Mouse (Mus musculus): Measurements from ENCODE around the gene Mllt6.
"Not testable (repeated sequence)": the region's sequence is repeated elsewhere in the genome, so short reads cannot be mapped to it uniquely, and the experiment has no call there.

Mllt6 gene

DNA sequence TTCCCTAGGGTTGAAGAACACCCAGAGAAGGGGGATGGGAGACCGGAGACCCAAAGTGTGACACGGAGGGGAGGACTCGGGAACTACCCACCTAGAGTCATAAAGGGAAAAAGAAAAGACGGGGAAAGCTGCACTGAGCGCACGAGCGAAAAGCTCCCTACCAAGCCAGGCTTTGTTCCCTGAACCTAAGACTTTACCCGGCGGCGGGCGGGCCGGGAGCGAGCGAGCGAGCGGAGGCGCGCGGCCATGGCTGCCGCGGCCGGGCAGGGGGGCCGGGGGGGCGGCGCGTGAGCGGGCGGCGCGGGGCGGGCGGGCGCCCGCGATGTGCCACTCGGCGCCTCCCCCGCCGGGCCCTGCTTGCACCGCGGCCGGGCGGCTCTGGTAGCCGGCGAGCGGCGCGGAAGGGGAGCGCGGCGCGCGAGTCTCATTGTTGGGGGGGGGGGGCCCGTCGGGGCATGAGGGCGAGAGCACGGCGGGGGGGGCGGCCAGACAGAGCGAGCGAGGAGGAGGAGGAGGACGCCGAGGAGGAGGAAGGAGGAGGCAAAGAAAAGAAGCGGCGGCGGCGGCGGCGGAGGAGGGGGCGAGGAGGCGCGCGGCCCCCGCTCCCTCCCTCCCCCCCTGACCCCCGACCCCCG, at the start of gene Mllt6:
Gene Mllt6, plus strand, starts transcription at position 522 of the 635 bp plus-strand sequence.
- DNase-seq (ENCODE audit: low read depth): no peak

DNA sequence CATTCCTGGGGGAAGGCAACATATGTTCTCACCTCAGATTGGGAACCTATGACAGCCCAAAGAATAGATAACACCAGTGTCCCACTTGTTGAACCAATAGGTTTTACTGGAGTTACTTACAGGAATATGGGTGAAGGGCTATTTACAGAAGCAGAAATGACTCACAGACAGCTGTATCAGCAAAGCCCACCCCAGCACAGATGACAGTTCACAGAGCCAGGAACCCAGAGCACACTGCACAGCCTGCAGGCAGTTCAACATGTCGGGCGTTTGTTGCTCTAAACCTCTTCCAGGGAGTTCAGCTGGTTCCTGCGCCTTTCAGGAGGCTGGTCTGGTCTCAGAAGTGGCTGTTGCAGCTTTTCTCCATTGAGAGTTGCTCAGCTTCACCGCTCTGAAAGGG, 47.9 kb upstream of the Mllt6 start:
- no peak for DNase-seq (ENCODE audit: low read depth)

DNA sequence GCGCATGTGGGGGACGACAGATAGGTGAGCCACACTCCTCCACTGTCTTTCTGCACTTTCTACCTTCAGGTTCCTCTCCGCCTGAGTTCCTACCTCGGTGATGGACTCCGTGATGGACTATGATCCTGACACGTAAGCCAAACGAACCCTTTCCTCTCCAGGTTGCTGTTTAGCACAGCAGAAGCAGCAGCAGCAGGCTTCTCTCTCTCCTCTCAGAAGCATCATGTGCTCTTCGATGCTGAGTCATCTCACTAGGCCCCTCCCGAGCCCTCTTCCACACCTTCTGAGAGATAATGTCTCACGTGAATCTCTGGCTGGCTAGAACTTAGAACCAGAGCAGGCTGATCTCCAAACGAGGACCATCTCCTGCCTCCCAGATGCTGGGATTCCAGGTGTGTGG, 44.8 kb upstream of the Mllt6 start:
- no peak for DNase-seq (ENCODE audit: low read depth)

DNA sequence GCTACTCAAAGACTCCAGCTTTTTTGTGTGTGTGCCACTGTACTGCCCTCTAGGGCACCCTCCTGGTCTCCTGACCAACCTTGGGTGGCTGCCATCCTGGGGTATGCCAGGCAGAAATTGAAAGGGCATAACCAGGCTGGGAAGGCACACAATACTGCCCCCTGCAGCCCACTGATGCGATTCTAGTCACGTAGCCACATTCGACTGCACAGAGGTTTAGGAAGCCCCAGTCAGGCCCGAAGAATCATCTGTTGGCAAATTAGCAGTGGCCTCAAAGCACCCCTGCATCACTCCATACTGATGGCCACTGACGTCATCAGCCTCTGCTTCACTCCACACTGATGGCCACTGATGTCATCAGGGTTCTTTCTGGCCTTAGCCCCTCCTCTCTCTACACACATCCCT, 43.8 kb upstream of the Mllt6 start:
- DNase-seq (ENCODE audit: low read depth): no peak

DNA sequence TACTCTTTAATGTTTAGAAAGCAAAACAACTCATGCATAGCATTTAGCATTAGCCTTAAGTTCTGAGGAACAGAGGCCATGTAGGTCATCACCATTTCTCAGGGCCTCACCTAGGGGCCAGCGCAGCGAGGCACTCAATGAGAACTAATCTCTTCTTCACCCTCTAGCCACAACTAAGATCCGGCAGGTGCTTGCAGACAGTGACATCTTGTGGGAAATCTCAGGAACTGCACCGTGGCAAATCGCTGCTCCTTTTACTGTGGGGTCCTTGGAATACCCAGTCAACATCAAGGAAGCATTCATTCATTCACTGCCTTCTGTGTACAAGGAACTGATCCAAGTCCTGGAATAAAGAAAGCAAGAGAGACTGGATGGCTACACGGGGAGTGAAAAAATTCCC, 40.8 kb upstream of the Mllt6 start:
- DNase-seq (ENCODE audit: low read depth): peak; percentile 41

DNA sequence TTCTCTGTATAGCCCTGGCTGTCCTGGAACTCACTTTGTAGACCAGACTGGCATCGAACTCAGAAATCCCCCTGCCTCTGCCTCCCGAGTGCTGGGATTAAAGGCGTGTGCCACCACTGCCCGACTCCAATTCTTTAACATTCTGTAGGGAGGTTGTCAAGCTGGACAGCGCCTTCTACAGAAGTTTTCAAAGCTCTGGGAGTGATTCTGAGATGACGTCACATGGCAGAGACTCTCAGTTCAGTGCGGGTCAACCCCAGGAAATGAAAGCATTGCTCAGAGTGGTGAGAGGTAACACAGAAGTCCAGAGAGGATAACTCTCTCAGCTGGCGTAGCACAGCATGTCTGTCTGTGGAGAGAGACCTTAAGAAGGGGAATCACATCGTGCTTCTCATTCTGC, 40.0 kb upstream of the Mllt6 start:
- no peak for DNase-seq (ENCODE audit: low read depth)

DNA sequence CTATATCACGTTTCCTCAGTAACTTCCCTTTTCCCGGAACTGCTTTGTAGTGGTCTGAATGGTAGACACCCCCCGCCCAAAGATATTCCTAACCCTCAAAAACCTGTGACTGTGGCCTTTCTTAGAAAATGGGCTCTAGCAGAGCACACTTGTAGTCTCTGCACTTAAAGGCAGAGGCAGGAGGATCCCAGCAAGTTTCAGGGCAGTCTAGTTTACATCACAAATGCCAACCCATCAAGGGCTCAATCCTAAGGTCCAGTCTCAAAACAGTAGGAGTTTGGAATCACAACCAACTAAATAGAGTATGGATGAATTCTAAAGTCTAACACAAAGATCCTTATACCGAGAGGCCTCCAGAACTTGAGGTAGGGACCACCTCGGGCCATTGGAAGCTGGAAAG, 37.7 kb upstream of the Mllt6 start:
- DNase-seq (ENCODE audit: low read depth): no peak

DNA sequence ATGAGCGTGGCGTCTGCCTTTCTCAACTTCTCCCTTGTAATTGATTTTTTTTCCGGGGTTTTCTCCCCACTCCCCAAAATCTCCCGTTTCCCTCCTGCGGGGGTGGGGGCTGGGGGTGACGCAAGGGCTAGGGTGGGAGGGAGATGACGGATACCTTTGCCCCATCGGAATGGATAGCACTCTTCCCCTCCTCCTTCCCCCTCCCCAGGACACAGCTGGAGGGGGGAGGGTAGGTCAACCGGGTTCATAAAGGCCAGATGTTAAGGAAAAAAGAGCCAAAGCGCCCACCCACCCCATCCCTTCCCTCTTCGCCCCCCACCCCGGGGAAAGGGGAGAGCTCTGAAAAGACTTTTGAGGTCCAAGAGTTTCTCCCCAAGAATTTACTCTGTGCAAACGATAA, 36.8 kb upstream of the Mllt6 start:
- DNase-seq (ENCODE audit: low read depth): no peak

DNA sequence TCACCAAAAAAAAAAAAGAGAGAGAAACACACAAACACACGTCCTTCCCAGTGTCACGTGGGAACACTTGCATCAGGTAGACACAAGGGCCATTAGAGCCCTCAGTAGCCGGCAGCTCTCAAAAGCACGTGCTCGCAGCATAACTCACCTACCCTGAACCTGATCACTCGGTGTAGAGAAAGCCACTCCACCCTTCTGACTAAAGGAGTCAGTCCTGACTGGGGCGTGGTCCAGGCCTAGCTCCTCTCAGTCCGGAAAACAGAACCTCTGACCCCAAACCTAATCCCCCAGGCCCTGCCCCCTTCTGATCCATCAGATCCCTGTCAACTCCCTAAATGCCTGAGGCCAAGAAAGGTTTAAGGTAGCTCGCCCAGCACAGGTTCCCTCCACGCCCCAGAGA, 36.4 kb upstream of the Mllt6 start:
- no peak for DNase-seq (ENCODE audit: low read depth)

DNA sequence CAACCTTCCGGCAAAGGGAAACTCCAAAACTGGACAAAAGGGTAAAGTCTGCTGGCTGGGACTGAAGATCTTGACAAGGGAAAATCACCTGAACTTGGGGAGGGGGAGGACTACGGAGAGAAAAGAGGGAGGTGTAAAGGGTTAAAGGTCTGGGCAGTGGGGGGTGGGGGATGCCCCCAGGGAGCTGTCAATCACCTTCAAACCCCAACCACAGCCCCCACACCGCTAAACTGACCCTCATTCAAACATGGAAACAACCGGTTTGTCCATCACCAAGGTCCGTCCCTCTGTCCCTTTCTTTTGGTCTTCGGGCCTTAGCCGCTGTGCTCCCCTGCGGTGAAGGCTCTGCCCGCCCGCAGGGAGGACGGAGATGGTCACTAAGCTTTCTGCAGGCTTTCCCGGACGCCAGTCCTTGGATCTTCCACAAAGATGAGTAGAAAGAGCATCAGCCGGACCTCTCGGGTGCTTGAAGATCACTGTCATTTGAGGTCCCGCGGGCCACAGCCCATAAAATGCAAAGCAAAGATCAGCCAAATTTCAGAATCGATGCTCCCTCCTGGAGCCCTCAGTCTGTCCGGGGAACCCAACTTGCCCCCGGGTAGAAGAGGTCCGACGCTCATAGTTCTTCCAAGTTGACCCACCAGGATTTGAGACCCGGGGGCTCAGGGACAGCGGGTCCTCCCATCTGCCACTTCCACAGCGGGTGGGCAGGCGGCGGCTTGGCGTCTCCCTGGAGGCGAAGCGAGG, 35.5 kb upstream of the Mllt6 start:
- no peak for DNase-seq (ENCODE audit: low read depth)

DNA sequence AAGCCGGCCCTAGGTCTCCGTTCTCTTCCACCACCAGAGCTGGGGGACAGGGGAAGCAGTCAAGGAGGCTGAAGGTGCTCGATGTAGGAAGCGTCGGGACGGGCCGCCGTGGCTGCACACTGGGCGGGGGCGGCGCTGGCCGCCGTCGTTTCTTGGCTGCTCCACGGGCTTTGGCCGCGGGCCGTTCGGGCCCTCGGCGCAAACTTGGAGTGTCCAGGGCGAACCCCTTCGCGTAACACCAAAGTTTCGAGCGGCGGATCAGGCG, 35.0 kb upstream of the Mllt6 start:
- DNase-seq (ENCODE audit: low read depth): no peak

DNA sequence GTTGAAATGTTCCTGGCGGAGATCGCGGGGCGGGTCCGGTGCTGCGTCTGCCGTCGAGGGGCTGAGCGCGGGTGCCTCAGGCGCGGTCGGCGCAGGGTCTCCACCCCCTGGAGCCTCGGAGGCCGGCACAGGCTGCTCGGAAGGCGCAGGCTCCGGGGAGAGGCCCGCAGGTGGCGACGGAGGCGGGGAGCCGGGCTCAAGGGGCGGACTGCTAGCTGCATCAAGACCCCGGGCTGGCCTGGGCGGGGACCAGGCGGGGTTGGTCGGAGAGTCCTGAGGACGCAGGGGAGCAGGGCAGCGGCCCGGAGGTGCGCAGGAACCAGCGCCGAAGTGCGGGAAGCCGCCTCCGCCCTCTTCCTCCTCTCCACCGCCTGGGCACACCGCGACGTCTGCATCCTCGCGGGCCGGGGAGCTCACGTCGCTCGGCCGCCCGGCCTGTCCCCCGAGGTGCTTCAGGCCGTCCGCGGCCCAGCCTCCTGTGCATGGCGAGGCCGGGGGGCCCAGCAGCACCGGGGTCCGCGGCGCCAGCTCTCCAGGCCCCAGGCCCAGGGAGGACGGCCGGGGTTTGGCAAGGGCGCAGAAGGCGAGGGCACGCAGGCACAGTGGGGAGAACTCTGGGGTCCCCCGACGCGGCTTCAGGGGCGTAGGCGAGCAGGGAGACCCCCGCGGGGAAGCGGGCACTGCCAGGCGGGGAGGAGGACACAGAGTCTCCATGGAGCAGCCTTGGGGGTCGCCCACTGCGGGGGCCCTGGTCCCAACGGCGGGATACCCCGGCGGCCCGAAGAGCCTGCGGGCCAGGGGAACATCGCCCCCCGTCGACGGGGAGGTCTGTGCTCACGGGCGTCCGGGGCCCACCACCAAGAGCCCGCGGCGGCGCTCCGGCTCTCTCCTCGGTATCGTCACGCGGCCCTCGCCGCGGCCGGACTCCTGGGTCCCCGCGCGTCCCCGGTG, 34.4 kb upstream of the Mllt6 start:
- DNase-seq (ENCODE audit: low read depth): no peak

DNA sequence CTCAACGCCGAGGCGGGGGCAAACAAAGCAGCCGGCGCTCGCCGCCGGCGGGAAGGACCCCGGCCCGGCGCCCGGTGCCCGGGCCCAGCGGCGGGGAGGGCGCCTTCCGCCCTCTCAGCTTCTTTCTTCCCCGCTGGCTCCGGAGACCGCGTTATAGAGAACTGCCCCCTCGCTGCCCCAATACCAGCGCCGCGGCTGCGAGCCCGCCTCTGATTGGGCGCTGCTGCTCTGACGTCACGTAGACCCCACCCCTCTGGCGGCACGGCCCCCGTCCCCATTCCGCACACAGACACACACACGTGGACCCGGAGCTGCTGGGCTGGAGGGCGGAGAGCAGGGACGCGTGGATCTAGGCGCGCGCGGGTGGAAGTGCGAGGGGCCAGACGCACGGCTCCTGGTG, 33.6 kb upstream of the Mllt6 start, which contains the start of gene Epop:
Gene Epop, minus strand, starts transcription at position 127 of the 400 bp plus-strand sequence.
- DNase-seq (ENCODE audit: low read depth): peak; percentile 40

DNA sequence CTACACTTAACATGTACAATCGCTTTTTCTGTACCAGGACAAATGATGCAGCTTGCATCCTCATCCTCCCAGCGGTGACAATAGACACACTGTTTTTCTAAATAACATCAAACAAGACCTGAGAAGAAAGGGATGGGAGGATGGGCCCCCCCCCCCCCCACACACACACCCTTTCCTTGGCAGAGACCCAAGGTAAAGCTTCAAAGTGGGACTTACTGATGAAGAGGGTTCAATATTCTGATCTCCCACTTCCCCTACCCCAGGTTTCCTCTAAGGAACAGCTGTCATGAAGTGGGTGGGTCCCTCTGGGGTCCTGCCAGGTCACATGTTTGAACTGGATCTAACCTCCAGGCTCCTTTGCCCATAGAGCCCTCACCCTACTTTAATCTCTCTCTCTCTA, 32.2 kb upstream of the Mllt6 start:
- no peak for DNase-seq (ENCODE audit: low read depth)

DNA sequence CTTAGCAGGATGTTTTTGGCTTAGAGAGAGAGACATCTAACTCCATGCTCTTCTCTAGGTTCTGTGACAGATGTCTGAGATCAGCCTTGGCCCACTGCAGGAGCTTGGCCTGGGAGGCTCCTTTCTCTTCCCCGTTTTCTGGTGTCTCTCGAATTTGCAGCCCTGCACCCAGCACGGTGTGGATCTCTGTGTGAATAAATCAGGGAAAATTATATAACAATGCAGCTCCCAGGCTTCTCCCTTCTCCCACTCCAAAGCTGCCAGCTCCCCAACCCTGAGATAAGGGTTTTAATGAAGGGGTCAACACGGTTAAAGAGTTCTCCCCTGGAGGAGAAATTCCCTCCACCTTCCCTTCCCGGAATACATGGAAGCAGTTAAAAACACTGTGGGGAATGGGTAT, 31.7 kb upstream of the Mllt6 start:
- DNase-seq (ENCODE audit: low read depth): no peak

DNA sequence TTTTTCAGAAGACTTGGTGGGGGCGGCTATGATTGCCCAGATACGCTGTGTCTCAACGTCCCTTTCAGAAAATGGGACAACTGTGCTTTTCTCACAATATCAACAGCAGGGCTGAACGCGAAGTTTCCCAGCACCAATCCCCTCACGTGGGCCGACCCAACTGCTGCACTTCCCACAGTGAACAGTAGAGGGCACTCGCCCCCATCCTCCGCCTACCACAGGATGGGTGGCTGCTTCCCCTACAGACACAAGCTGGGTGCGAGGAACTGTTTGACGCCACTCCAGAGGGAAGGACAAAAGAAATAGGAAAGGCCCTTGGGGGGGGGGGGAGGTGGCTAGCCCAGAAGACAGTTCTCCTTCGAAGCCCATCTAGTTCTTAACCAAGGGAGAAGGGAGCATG, 31.3 kb upstream of the Mllt6 start:
- peak; percentile 43 for DNase-seq (ENCODE audit: low read depth)

DNA sequence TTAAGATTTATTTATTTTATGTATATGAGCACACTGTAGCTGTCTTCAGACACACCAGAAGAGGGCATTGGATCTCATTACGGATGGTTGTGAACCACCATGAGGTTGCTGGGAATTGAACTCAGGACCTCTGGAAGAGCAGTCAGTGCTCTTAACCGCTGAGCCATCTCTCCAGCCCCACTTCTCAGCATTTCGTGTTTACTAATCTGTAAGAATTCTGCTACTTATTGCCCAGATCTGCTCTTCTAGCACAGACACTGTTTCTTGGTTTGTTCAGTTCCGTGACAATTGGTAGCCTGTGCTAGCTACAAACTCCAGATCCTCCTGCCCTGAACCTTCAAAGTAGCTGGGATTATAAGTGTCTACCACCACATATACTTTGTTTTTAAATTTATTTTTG, 30.8 kb upstream of the Mllt6 start:
- DNase-seq (ENCODE audit: low read depth): not testable (repeated sequence)

DNA sequence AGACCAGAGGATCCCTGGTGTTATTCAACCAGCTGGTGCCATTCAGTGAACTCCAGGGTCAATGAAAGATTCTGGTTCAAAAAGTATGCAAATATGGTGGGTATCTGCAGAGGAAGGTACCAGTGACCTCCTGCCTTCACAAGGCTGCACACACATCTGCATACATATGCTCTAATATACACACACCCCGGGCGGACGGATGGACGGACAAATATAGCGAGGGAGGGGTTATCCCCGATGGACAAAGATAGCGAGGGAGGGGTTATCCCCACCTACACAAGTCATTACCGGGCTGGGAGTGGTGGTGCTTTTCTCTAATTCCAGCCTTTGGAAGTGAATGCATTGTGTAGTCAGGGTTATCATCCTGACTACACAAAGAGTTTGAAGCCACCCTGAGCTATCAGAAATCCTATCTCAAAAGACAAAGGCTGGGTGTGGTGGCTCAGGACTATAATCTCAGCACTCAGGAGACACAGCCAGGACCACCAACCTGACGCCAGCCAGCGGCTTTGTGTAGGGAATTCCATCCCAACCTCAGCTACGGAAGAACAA, 27.7 kb upstream of the Mllt6 start:
- DNase-seq (ENCODE audit: low read depth): no peak

DNA sequence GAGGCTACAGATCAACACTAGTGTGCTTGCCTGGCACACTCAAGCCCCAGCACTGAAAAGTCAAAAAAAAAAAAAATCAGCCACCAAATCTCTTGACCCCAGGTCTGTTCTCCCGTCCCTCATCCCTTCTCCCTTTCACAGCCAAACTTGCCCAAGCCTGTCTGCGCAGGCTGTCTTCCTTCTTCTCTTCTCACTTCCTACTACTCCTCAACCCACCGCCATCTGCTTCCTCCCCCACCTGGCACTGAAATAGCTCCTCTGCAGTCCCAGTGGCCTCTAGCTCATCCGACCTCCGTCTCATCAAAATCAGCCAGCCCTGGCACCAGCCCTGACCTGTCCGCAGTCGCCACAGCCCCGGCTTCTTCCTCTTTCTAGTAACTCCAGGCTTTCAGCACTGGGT, 21.5 kb upstream of the Mllt6 start:
- no peak for DNase-seq (ENCODE audit: low read depth)

DNA sequence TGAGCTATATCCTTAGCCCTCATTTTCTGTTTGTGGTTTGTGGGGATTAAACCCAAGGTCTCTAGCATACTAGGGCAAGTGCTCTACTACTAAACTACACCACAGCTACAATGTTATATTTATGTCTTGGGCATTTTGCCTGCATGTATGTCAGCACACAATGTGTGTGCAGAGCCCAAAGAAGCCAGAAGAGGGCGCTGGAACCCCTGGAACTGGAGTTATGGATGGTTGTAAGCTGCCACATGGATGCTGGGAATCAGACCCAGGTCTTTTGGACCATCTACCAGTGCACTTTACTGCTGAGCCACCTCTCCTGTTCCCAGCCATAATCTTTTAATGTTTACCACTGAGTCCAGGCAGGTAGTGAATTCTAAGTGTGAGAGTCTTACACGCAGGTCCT, 20.5 kb upstream of the Mllt6 start:
- no peak for DNase-seq (ENCODE audit: low read depth)

DNA sequence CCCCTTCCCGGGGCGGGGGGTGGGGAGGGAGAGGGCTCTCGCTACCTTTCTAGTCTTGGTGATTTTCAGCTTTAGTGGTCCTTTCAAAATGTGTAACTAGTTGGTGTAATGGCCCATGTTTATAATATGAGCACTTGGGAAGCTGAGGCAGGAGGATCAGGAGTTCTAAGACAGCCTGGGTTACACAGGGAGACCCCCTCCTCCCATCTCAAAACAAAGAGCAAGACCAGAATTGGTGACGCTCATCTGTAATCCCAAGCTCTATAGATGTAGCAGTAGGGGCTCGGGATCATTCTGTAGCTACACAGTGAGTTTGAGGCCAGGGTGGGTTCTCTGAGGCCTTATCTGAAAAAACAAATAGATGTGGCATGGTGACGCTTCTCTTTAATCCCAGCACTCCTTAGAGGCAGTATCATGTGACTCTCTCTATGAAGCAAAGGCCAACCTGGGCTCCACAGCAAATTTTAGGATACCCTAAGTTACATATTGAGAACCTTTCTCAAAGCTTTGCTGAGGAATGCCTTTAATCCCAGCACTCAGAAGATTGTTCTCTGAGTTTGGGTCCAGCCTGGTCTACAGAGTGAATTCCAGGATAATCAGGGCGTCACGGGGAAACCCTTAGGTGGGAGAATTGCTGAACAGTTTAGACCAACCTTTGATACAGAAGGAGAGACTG, 19.7 kb upstream of the Mllt6 start:
- no peak for DNase-seq (ENCODE audit: low read depth)

DNA sequence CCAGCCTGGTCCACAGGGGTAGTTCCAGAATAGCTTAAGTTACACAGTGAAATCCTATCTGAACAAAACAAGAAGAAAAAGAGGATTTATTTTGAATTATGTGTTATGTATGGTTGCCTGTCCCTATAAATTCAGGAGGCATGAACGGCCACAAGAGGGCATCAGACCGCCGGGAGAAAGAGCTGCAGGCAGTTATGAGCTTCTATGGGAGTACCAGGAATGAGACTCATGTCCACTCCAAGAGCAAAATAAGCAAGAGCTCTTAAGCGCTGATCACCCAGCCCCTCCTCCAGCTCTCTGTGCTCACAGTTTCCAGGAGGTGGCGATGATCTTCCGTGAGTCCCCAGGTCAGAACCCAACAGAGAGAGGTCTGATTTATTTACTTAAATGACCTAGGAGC, 18.4 kb upstream of the Mllt6 start:
- DNase-seq (ENCODE audit: low read depth): no peak
